In genomic region chr11:80779527-80780344, GRCm38 (mm10) we compare ENCODE assay signal across 8 mouse cellular contexts. TPM values are rescaled to one million over a fixed set of nuclear protein-coding genes. Genes with fewer than 3 reads are reported as not detected.
DNase-seq lines count a peak whose midpoint lies in the region; ATAC-seq and TF ChIP-seq lines count a peak whose summit lies in the region.

Gene Myo1d, minus strand, starts transcription at chr11:80780025.

- H3K4me3 ChIP-seq in heart, embryonic 10.5 days: peak within 1 kb of the TSS; percentile 84
- peak within 1 kb of the TSS; percentile 76 for H3K4me3 ChIP-seq in kidney, embryonic 14.5 days (ENCODE audit: low read length)
- peak within 1 kb of the TSS; percentile 70 for H3K4me3 ChIP-seq in limb, embryonic 14.5 days (replicated peaks; ENCODE audit: low read length)
- peak within 1 kb of the TSS; percentile 72 for H3K4me3 ChIP-seq in midbrain, postnatal 0 days (ENCODE audit: low read depth, low read length)

- under 1% methylated on average over 87 of the region's 87 CpGs for WGBS in heart, embryonic 10.5 days
- 1% methylated on average over 71 of the region's 87 CpGs for WGBS in kidney, embryonic 14.5 days
- WGBS in limb, embryonic 14.5 days: 1% methylated on average over 64 of the region's 87 CpGs
- 1% methylated on average over 71 of the region's 87 CpGs for WGBS in midbrain, postnatal 0 days

- H3K9me3 ChIP-seq in heart, embryonic 10.5 days: no peaks in the 10 kb centered on the region
- H3K9me3 ChIP-seq in kidney, embryonic 14.5 days (ENCODE audit: control insufficient read depth, low read length): no peaks in the 10 kb centered on the region
- H3K9me3 ChIP-seq in limb, embryonic 14.5 days (ENCODE audit: control insufficient read depth, low read length): no peaks in the 10 kb centered on the region
- no peaks in the 10 kb centered on the region for H3K9me3 ChIP-seq in midbrain, postnatal 0 days (ENCODE audit: low read length)

- peak; percentile 93 to 94 for DNase-seq in B cell, adult 2 months
- DNase-seq in brain, embryonic 14.5 days (ENCODE audit: low read depth): peak; percentile 91
- peak; percentile 93 for DNase-seq in heart, embryonic 10.5 days (ENCODE audit: low spot score)
- peak; percentile 78 for DNase-seq in limb, embryonic 14.5 days (ENCODE audit: low spot score)
- DNase-seq in midbrain, postnatal 0 days (ENCODE audit: low spot score): peak; percentile 85
- peak; percentile 90 to 94 for DNase-seq in spleen, postnatal 10 days (ENCODE audit: low spot score in 2 of 2)

- peak within 1 kb of the TSS; percentile 87 for H3K4me2 ChIP-seq in kidney, embryonic 14.5 days (replicated peaks; ENCODE audit: low read depth, low read length)
- peak within 1 kb of the TSS; percentile 91 for H3K4me2 ChIP-seq in limb, embryonic 14.5 days (replicated peaks; ENCODE audit: low read depth, low read length, severe bottlenecking)
- peak within 1 kb of the TSS; percentile 85 for H3K4me2 ChIP-seq in midbrain, postnatal 0 days (ENCODE audit: low read depth, low read length, poor library complexity, severe bottlenecking)

- TF ChIP-seq POLR2A in brain, embryonic 14.5 days (IDR thresholded peaks at IDR 0.05; ENCODE audit: borderline replicate concordance, extremely low read depth, insufficient read depth, insufficient read length, poor library complexity, severe bottlenecking): peak; percentile 71
- peak; percentile 40; the same call in 1 of the 2 replicates for TF ChIP-seq POLR2A in limb, embryonic 14.5 days (IDR thresholded peaks at IDR 0.05; ENCODE audit: borderline replicate concordance, extremely low read depth, insufficient read depth, insufficient read length)

- no peaks in the 10 kb centered on the region for H3K36me3 ChIP-seq in heart, embryonic 10.5 days
- H3K36me3 ChIP-seq in kidney, embryonic 14.5 days (ENCODE audit: control insufficient read depth, insufficient read depth, low read length): no peaks in the 10 kb centered on the region
- no peaks in the 10 kb centered on the region for H3K36me3 ChIP-seq in limb, embryonic 14.5 days (ENCODE audit: control insufficient read depth, insufficient read depth, low read length)
- no peaks in the 10 kb centered on the region for H3K36me3 ChIP-seq in midbrain, postnatal 0 days (ENCODE audit: insufficient read depth, low read length)

- no peaks in the 10 kb centered on the region; the same call in 1 of the 2 replicates for H3K27me3 ChIP-seq in heart, embryonic 10.5 days (ENCODE audit: insufficient read depth, poor library complexity, severe bottlenecking)
- no peaks in the 10 kb centered on the region for H3K27me3 ChIP-seq in kidney, embryonic 14.5 days (ENCODE audit: control insufficient read depth, insufficient read depth, low read length)
- no peaks in the 10 kb centered on the region for H3K27me3 ChIP-seq in limb, embryonic 14.5 days (ENCODE audit: control insufficient read depth, insufficient read depth, low read length)
- no peaks in the 10 kb centered on the region for H3K27me3 ChIP-seq in midbrain, postnatal 0 days (ENCODE audit: insufficient read depth, low read length)

- peak; percentile 78 for TF ChIP-seq CTCF in brain, embryonic 14.5 days (IDR thresholded peaks at IDR 0.05; ENCODE audit: borderline replicate concordance, extremely low read depth, insufficient read depth, insufficient read length)
- peak; percentile 76 for TF ChIP-seq CTCF in midbrain, postnatal 0 days (IDR thresholded peaks at IDR 0.05)

- H3K9ac ChIP-seq in kidney, embryonic 14.5 days (ENCODE audit: low read depth, low read length): peak within 1 kb of the TSS; percentile 76
- H3K9ac ChIP-seq in limb, embryonic 14.5 days (ENCODE audit: low read depth, low read length, severe bottlenecking): peak within 1 kb of the TSS; percentile 59
- H3K9ac ChIP-seq in midbrain, postnatal 0 days (replicated peaks; ENCODE audit: low read length, poor library complexity, severe bottlenecking): peak within 1 kb of the TSS; percentile 55

- peak within 1 kb of the TSS; percentile 90 for H3K27ac ChIP-seq in heart, embryonic 10.5 days
- peak within 1 kb of the TSS; percentile 65; the same call in 1 of the 2 replicates for H3K27ac ChIP-seq in kidney, embryonic 14.5 days (ENCODE audit: low read depth, low read length)
- H3K27ac ChIP-seq in limb, embryonic 14.5 days (replicated peaks; ENCODE audit: low read depth, low read length): 0 out of 2 replicates have a peak within 1 kb of the TSS, but pooled peaks have one; percentile 38
- H3K27ac ChIP-seq in midbrain, postnatal 0 days (ENCODE audit: low read depth, low read length): peak within 1 kb of the TSS; percentile 43

- H3K4me1 ChIP-seq in heart, embryonic 10.5 days: peaks cover 20% of the 10 kb centered on the region
- H3K4me1 ChIP-seq in kidney, embryonic 14.5 days (ENCODE audit: control insufficient read depth, insufficient read depth, low read length): 0 out of 2 replicates have a peak, but pooled peaks cover 7% of the 10 kb centered on the region
- 0 out of 2 replicates have a peak, but pooled peaks cover 2% of the 10 kb centered on the region for H3K4me1 ChIP-seq in limb, embryonic 14.5 days (ENCODE audit: control insufficient read depth, insufficient read depth, low read length)
- no peaks in the 10 kb centered on the region for H3K4me1 ChIP-seq in midbrain, postnatal 0 days (ENCODE audit: insufficient read depth, low read length)

- ATAC-seq in erythroblast, adult 5-6 weeks (replicated peaks; ENCODE audit: low FRiP score, poor library complexity, severe bottlenecking): peak; percentile 64
- ATAC-seq in kidney, embryonic 14.5 days (ENCODE audit: low FRiP score, low TSS enrichment): peak; percentile 95
- peak; percentile 96 for ATAC-seq in limb, embryonic 14.5 days (ENCODE audit: low FRiP score, low read depth)
- ATAC-seq in midbrain, postnatal 0 days (ENCODE audit: low FRiP score): peak; percentile 90

RNA-seq across cellular contexts. Expression of gene Myo1d, which starts in this region (rescaled TPM):
- polyA plus RNA-seq in brain, embryonic 14.5 days (2012; rRNA removed): 1.5 and 2.2 TPM in 2 replicates
- 64.4 and 69.2 TPM in 2 replicates for total RNA-seq in erythroblast, adult 5-6 weeks (2015; ENCODE audit: low replicate concordance)
- total RNA-seq in erythroblast, adult 5-6 weeks (2017; ENCODE audit: low replicate concordance): 74.5 and 89.8 TPM in 2 replicates
- 7.3 and 8.1 TPM in 2 replicates for polyA plus RNA-seq in heart, embryonic 10.5 days (2016; fragmentation: Nextera tagmentation; extraction: Ambion mirVana)
- polyA plus RNA-seq in kidney, embryonic 14.5 days (2014; fragmentation: Nextera tagmentation; extraction: Ambion mirVana): 10.7 and 16.0 TPM in 2 replicates
- 6.6 and 7.5 TPM in 2 replicates for polyA plus RNA-seq in limb, embryonic 14.5 days (2012; rRNA removed)
- polyA plus RNA-seq in limb, embryonic 14.5 days (2014; fragmentation: Nextera tagmentation; extraction: Ambion mirVana): 8.3 and 10.6 TPM in 2 replicates
- 2.5 and 3.0 TPM in 2 replicates for total RNA-seq in midbrain, postnatal 0 days (2014; rRNA removed)
- polyA plus RNA-seq in midbrain, postnatal 0 days (2015; fragmentation: Nextera tagmentation; extraction: Ambion mirVana): 1.4 and 1.8 TPM in 2 replicates

Comparison
In these comparisons a context has a peak if more than half of its experiments do, and no peak if none do; other contexts are left out.
1. Peak in every context shown above with its lines: DNase-seq, ATAC-seq, H3K4me3 ChIP-seq and H3K27ac ChIP-seq.
2. RNA of gene Myo1d (total RNA-seq): 64.4 to 89.8 TPM in erythroblast, adult 5-6 weeks; 2.5 to 3.0 TPM in midbrain, postnatal 0 days; every median in the first group is over 10 times any median in the second.
3. H3K27ac ChIP-seq: peak in every context shown above with its lines; median percentile 90 in heart, embryonic 10.5 days; 65 in kidney, embryonic 14.5 days; 43 in midbrain, postnatal 0 days; 38 in limb, embryonic 14.5 days.